Mouse (Mus musculus) hindlimb bud, embryonic 11.5 days (tissue): ENCODE results near the gene Ubqln4.
A peak's percentile ranks its signal among the peaks of the same experiment; 100 is the strongest.
"Not testable (repeated sequence)": the region's sequence is repeated elsewhere in the genome, so short reads cannot be mapped to it uniquely, and the experiment has no call there.

Source experiments
- DNase-seq: peaks from one replicate; pipeline ENCODE4 v3.0.0-alpha.2; 2012; ENCODE audit warnings: low read depth, low spot score; ENCODE audit errors: extremely low spot score

Ubqln4 gene

GRCm38 (mm10) chr3:88593893-88594580, 40.5 kb downstream of the Ubqln4 start:
- no peak for DNase-seq

DNA sequence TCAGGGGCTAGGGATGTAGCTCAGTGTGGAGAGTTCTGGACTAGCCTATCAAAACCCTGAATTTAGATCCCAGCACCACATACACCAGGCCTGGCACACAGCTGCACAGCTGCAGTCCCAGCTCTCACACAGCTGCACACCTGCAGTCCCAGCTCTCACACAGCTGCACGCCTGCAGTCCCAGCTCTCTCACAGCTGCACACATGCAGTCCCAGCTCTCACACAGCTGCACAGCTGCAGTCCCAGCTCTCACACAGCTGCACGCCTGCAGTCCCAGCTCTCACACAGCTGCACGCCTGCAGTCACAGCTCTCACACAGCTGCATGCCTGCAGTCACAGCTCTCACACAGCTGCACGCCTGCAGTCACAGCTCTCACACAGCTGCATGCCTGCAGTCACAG, 43.0 kb downstream of the Ubqln4 start:
- not testable (repeated sequence) for DNase-seq

DNA sequence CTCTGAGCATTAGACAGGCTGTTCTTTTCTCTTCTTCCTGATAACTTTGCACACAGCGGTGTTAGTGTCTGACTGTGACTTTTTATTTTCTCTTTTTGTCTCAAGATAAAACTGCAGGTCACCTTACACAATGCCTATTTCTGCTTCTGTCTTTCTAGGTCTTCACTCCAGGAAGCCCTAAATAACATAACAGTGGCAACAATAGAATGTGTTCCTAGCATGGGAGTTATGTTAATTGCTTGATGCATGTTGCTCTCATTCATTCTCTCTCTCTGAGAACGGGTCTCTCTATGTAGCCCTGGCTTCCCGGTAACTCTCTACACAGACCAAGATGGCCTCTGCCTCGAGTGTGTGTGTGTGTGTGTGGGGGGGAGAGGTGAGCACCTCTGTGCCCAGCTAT, 48.9 kb downstream of the Ubqln4 start:
- no peak for DNase-seq

GRCm38 (mm10) chr3:88603714-88604161, 50.2 kb downstream of the Ubqln4 start:
- no peak for DNase-seq

- DNase-seq, result no peak
Measured at GRCm38 (mm10) chr3:88604863-88605262, 51.3 kb downstream of the Ubqln4 start.

- DNase-seq, result not testable (repeated sequence)
Measured at GRCm38 (mm10) chr3:88605666-88606065, 52.1 kb downstream of the Ubqln4 start, which contains the start of gene Arhgef2. Gene Arhgef2 (plus strand): TSS chr3:88605966.

DNA sequence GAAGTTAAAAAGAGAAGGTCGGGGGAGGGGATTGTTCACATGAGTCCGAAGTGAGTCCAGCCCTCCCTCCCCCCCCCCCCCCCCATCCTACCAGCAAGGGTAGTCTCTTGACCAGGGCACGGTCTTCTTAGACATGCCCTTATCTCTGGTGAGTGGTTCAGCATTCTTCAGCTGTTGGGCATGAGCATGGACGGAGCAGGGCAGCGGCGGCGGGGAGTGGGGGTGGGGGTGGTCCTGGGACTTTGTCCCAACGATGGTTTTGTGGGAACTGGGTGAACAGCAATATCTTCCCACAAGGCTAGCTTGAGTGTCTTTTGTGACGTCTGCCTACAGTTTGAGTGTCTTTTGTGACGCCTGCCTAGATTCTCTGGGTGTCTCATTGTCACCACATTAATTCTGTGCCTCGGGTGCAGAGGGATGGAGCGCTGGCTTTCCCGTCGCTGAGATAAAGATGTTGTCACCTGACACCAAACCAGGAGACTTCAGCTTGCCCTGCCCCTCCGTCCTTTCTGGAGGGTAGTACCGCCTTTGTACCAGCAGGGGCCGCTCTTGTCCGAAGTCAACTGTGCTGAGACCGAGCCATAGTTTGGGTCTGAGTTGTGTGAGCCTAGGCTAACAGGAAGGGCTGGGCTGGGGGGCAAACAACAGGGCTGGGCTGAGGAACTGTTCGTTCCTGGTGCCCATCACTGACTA, 53.7 kb downstream of the Ubqln4 start:
- DNase-seq, result peak; percentile 79

DNA sequence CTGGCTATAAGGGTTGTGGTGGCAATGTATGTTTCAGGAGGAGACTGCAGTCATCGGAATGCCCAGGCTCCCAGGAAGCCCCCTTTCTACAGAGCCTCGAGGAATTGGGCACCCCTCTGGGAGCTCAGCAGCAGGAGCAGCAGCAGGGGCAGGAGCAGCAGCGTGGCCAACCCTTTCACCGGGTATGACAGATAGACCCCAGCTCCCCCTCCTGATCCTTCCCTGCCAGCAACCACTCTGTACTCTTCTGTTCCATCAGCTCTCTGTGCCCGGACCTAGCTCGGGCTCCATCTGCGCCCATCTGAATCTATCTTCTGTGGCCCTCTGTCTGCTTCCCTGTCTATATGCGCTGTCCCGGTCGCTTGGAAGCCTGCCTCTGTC, 54.2 kb downstream of the Ubqln4 start:
- no peak for DNase-seq

DNA sequence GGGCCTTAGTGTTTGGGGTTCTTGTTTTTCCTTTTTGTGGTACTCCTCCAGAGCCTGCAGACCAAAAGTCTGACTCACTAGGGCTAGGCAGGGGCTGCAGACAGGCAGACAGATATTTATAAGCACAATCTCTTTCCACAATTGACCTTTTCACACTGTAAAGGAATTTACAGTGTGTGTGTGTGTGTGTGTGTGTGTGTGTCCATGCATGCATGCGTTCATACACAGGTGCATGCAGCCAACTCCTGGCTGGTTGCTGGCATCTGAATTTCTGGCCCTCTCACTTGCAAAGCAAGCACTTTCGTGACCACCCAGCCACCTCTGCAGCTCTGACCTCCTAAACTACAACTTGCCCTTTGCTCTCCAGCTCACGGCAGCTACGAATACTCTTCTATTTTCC, 55.5 kb downstream of the Ubqln4 start:
- no peak for DNase-seq

- no peak for DNase-seq
Measured at GRCm38 (mm10) chr3:88614418-88614817, 60.9 kb downstream of the Ubqln4 start.

GRCm38 (mm10) chr3:88615117-88615516, 61.6 kb downstream of the Ubqln4 start:
- DNase-seq, result no peak

GRCm38 (mm10) chr3:88615902-88616391, 62.4 kb downstream of the Ubqln4 start:
- DNase-seq, result no peak

DNA sequence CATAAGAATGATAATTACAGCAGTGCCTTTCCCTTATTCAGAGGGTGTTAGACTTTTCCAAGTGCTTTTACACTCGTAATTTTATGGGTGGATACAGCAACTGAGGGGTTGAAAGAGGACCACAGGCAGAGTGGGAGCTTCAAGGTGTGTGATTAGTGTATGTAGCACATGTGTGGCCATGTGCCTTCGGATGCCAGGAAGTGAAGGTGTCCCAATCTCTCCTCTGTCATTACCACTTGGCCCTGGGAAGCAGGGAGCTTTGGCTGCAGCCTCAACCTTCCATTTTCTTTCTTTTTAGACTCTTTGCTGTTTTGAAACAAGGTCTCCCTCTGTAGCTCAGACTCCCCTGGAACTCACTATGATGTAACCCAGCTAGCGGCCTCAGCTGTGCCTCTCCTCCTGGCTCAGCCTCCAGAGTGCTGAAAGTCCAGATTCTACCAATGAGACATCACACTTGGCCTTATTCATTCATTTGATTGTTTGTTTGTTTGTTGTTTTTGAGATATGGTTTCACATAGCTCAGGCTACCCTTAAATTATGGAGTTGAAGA, 63.5 kb downstream of the Ubqln4 start:
- DNase-seq, result no peak

GRCm38 (mm10) chr3:88618074-88618871, 64.7 kb downstream of the Ubqln4 start:
- DNase-seq, result no peak
